Mouse (Mus musculus) liver, postnatal 0 days (tissue): ENCODE data around the gene Ltc4s. TPM values are rescaled to one million over a fixed set of nuclear protein-coding genes. Genes with fewer than 3 reads are reported as not detected.

Experiments
- ATAC-seq: fragments of 200-750 bp; cut with Nextera tagmentation; 2 replicates; pipeline ENCODE4 v1.8.0; 2017; ENCODE audit warnings: mild to moderate bottlenecking, moderate library complexity
- DNase-seq: peaks from one replicate; pipeline ENCODE4 v3.0.0-alpha.2; 2016
- H3K27ac ChIP-seq: fragments of 300-500 bp; sonication (generic); 2 replicates; pipeline ENCODE4 v1.5.1; 2014; ENCODE audit warnings: antibody characterized with exemption, moderate library complexity, mild to moderate bottlenecking, low read depth
- H3K27me3 ChIP-seq: fragments of 300-500 bp; sonication (generic); 2 replicates; pipeline ENCODE4 v1.6.1; 2014; ENCODE audit warnings: low read length, control low read depth, mixed read lengths; ENCODE audit not compliant: insufficient read depth
- H3K36me3 ChIP-seq: fragments of 300-500 bp; sonication (generic); replicated peaks from 2 replicates; pipeline ENCODE4 v1.6.1; 2014; ENCODE audit warnings: mild to moderate bottlenecking, control low read depth, low read length, moderate library complexity, mixed read lengths; ENCODE audit not compliant: insufficient read depth
- H3K4me1 ChIP-seq: fragments of 300-500 bp; sonication (generic); 2 replicates; pipeline ENCODE4 v1.6.1; 2014; ENCODE audit warnings: antibody characterized with exemption, mild to moderate bottlenecking, control low read depth; ENCODE audit not compliant: insufficient read depth
- H3K4me2 ChIP-seq: fragments of 300-500 bp; sonication (generic); 2 replicates; pipeline ENCODE4 v1.6.1; 2014; ENCODE audit warnings: low read depth, mild to moderate bottlenecking, low read length, moderate library complexity, mixed read lengths
- H3K4me3 ChIP-seq: fragments of 300-500 bp; sonication (generic); 2 replicates; pipeline ENCODE4 v1.5.1; 2014; ENCODE audit warnings: low read depth, low read length
- H3K9ac ChIP-seq: fragments of 300-500 bp; sonication (generic); replicated peaks from 2 replicates; pipeline ENCODE4 v1.6.1; 2014; ENCODE audit warnings: mild to moderate bottlenecking, moderate library complexity
- H3K9me3 ChIP-seq: fragments of 300-500 bp; sonication (generic); 2 replicates; pipeline ENCODE4 v1.6.1; 2016; ENCODE audit warnings: mild to moderate bottlenecking, control low read depth, low read length, mixed read lengths
- CTCF ChIP-seq: sonication (generic); IDR thresholded peaks from 2 replicates; pipeline ENCODE4 v1.5.1; 2016; ENCODE audit warnings: antibody characterized with exemption, low read depth
- EP300 ChIP-seq: IDR thresholded peaks from 2 replicates; pipeline ENCODE4 v1.6.1; 2016; ENCODE audit warnings: antibody characterized with exemption, low read depth, mild to moderate bottlenecking
- WGBS: fragments of 180-500 bp; shearing (Covaris S2); extraction: QIAGEN DNeasy Blood & Tissue Kit; methylation state at CpG from one replicate; pipeline ENCODE4 v1.1.7; 2014; ENCODE audit not compliant: insufficient replicate concordance; 5-methylcytosine and 5-hydroxymethylcytosine counted together
- polyA plus RNA-seq: library from polyadenylated mRNA; unstranded; fragments of >200 nt; fragmentation: Nextera tagmentation; extraction: Ambion mirVana; gene quantifications from 2 replicates; pipeline ENCODE4 v1.2.1, GENCODE M21; 2015

Gene Ltc4s
- polyA plus RNA-seq, 1 experiment from 2014 or later = 0.68 TPM

DNA sequence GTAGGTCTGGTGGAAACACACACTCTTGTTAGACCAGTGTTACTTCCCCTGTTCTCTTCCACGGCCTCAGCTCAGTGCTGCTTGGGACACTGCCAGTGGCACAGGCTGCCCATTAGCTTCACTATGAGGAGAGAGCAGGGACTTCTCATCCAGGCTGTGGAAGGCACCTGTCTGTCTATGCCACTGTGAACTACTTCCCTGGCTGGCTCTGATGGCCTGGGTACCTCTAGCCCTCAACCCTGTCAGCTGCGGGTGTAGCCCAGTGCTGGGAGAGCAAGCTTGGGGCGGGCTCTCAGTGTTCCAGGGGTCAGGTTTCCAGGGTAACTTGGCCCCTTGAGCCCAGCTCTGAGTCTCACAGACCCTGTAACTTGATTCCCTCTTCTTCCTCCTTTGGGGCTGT is 9.6 kb downstream of the Ltc4s start:
- peaks cover 34% of the 10 kb centered on the region for H3K36me3 ChIP-seq
- WGBS = 62% methylated on average over 3 of the region's 3 CpGs
- H3K27ac ChIP-seq = 0 out of 2 replicates have a peak overlapping the region, but pooled peaks have one; percentile 53
- TF ChIP-seq EP300 = no peak
- TF ChIP-seq CTCF = no peak
- H3K4me1 ChIP-seq = peaks cover 32% of the 10 kb centered on the region
- DNase-seq = no peak
- no peak for ATAC-seq
- no peak overlapping the region for H3K4me3 ChIP-seq
- H3K4me2 ChIP-seq = no peak overlapping the region; the same call in 1 of the 2 replicates
- H3K9ac ChIP-seq = no peak overlapping the region
- H3K9me3 ChIP-seq = no peaks in the 10 kb centered on the region
- H3K27me3 ChIP-seq = no peaks in the 10 kb centered on the region

DNA sequence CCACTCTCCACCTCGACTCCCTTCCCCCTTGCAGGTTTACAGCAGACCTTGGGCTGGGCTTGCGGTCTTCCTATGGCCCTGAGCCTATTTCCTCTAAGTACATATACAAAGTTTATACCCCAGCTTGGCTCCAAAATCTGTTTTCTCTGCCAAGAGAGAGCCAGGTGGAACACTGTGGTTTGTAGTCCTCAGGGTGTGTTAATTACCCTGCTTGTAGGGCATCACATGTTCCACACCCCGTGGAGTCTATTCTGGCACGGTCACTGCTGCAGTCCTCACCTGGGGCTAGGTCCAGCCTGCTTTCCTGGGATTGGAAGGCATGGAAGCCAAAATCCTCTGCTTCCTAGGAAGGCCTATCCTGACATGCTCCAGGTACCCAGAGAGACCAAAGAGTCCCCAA is 10.7 kb downstream of the Ltc4s start:
- H3K9ac ChIP-seq = no peak overlapping the region

DNA sequence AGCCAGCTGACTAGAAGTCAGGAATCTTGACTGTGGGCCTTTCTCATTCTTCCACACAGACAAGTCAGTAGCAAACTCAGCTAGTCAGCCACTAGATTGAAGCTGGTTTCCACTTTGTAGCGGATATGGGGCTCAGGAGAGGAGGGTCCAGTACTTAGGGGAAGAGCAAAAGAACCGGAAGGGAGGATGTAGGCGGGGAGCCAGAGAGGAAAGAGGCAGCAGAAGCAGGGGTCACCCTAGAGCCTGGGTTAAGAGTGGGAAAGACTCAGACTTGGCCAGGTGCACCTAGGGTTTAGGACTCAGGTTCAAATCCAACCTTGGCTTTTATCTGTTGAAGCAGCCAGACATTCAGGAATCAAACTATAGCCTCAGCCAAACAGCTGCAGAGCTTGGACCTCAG is 11.2 kb downstream of the Ltc4s start:
- ATAC-seq = no peak
- Histone ChIP-seq H3K4me3 (0 out of 2 replicates have a peak overlapping the region, but pooled peaks have one; percentile 78), H3K9me3 (no peaks in the 10 kb centered on the region), H3K27ac (peak overlapping the region; percentile 94), H3K9ac (no peak overlapping the region), H3K36me3 (peaks cover 19% of the 10 kb centered on the region), H3K4me2 (peak overlapping the region; percentile 80), H3K4me1 (peaks cover 37% of the 10 kb centered on the region), H3K27me3 (no peaks in the 10 kb centered on the region)
- no peak for DNase-seq
- TF ChIP-seq EP300 (no peak), CTCF (no peak)
- WGBS = 42% methylated on average over 3 of the region's 3 CpGs

More for the DNA sequence above, 10.7 kb downstream of the Ltc4s start:
- H3K27ac ChIP-seq = no peak overlapping the region
- no peaks in the 10 kb centered on the region for H3K27me3 ChIP-seq
- H3K36me3 ChIP-seq = peaks cover 24% of the 10 kb centered on the region
- no peak overlapping the region for H3K4me3 ChIP-seq
- DNase-seq (peak; percentile 16), ATAC-seq (no peak)
- TF ChIP-seq EP300 = no peak
- TF ChIP-seq CTCF = no peak
- H3K4me2 ChIP-seq = peak overlapping the region; percentile 80
- WGBS = 77% methylated on average over 4 of the region's 4 CpGs
- H3K9me3 ChIP-seq = no peaks in the 10 kb centered on the region
- H3K4me1 ChIP-seq = peaks cover 33% of the 10 kb centered on the region

DNA sequence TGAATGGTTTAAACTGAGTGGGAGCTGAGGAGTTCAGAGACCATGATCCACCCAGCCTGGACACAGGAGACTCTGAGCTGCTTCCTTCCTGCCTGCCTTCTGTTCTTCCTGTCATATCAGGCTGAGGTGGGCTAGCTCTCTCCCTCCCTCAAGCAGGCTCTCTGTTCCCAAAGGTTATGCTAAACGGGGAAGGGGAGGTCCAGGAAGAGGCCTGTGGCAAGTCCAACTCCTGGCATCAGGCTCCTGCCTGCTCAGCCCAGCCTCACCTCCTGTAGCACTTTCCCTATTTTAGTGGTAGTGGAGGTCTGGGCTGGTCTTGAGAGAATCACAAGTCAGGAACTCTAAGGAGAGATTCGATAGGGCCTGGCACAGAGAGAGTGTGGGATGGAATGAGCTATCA is 12.0 kb downstream of the Ltc4s start:
- 35% methylated on average over 2 of the region's 2 CpGs for WGBS

DNA sequence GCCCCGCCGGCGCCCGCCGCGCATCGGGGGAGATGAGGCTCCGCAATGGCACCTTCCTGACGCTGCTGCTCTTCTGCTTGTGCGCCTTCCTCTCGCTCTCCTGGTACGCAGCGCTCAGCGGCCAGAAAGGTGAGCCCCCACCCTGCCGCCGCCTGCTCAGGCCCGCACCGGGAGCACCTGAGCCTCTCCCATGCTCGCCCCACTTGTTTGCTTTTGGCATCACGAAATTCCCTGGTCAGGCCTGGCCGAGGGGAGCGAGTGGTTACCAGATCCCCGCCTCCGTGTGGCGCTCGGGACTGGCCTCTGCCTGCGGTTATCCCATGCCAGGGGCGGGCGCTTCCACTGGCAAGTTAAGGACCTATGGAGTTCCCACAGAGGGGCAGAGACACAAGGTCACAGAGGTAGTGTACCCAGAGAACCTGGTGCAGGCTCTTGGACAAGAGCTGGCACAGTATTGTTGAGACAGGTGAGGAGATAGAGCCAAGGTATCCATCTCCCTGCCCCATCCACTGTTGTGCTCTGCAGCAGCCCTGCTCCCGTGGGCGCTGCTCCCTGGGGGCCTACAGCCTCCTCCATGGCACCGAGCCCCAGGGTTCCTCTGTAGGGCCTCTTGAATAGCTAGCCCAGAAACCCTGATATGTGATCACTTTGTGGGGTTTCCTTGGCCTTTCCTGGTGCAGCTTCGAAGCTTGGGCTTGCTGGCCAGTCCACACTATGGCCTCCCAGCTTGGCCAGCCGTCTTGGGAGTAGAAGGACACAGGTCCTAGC is 12.6 kb downstream of the Ltc4s start:
- DNase-seq = peak; percentile 68
- Histone ChIP-seq H3K36me3 (peaks cover 6% of the 10 kb centered on the region), H3K4me1 (peaks cover 37% of the 10 kb centered on the region), H3K9ac (peak overlapping the region; percentile 98), H3K4me3 (peak overlapping the region; percentile 78), H3K27me3 (no peaks in the 10 kb centered on the region), H3K4me2 (peak overlapping the region; percentile 80), H3K9me3 (no peaks in the 10 kb centered on the region), H3K27ac (peak overlapping the region; percentile 94)
- WGBS = 2% methylated on average over 34 of the region's 34 CpGs
- ATAC-seq = peak; percentile 24
- TF ChIP-seq CTCF = no peak

More for the DNA sequence above, 12.0 kb downstream of the Ltc4s start:
- no peak for ATAC-seq
- peak overlapping the region; percentile 80 for H3K4me2 ChIP-seq
- peaks cover 10% of the 10 kb centered on the region for H3K36me3 ChIP-seq
- H3K4me1 ChIP-seq = peaks cover 37% of the 10 kb centered on the region
- no peak for TF ChIP-seq EP300
- no peak for TF ChIP-seq CTCF
- H3K27me3 ChIP-seq = no peaks in the 10 kb centered on the region
- H3K4me3 ChIP-seq = peak overlapping the region; percentile 78
- no peaks in the 10 kb centered on the region for H3K9me3 ChIP-seq
- H3K27ac ChIP-seq = peak overlapping the region; percentile 94
- DNase-seq = no peak
- peak overlapping the region; percentile 98 for H3K9ac ChIP-seq

DNA sequence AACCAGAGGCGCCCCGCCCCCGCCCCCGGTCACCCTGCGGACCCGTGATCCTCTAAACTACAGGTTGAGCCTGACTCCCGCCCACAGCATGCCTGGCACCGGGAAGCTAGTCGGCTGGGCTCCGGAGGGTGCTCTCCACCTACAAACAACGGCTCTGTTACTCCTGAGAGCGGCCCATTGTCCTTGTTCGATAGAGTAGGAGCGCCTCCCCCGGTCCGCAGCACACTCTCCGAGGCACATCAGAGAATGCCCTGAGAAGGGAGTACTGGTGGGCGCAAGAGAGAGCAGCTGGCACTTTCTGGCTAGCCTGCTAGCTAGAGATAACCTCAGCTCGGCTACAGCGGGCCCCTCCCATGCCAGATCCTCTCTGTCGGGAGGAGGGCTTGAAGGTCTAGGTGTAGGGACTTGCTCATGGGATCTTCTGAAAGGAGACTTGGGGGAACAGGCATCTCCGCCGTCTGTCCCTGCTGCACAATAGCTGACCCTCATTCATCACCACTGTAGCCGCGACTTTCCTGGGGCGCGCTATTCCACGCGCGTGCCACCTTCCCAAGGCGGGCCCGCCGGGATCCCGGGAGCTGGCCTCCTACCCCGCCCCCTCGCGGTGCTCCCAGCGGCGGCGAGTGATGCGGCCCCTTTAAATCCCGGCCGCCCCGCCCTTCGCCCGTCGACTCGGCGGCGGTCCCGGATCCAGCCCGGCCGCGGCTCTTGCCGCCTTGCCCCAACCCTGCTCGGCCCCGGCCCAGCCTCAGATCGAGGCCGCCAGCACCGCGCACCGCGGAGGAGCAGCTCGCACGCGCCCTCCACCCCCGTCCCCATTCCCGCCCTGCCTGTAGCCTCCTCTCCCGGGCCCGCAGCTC is 13.5 kb downstream of the Ltc4s start:
- peak overlapping the region; percentile 78 for H3K4me3 ChIP-seq
- ATAC-seq (peak; percentile 92), DNase-seq (peak; percentile 91)
- 3% methylated on average over 51 of the region's 70 CpGs for WGBS
- no peaks in the 10 kb centered on the region for H3K9me3 ChIP-seq
- H3K27me3 ChIP-seq = no peaks in the 10 kb centered on the region
- H3K4me1 ChIP-seq = peaks cover 37% of the 10 kb centered on the region
- H3K27ac ChIP-seq = peak overlapping the region; percentile 94
- peak overlapping the region; percentile 98 for H3K9ac ChIP-seq
- peak; percentile 81 for TF ChIP-seq EP300
- TF ChIP-seq CTCF = peak; percentile 57
- peak overlapping the region; percentile 80 for H3K4me2 ChIP-seq
- H3K36me3 ChIP-seq = no peaks in the 10 kb centered on the region
